Mouse (Mus musculus) induced T-regulatory cell, adult 2 months (primary cell): Measurements from ENCODE around the gene C1qa.

ENCODE experiments used
- DNase-seq: peaks from one replicate; pipeline ENCODE4 v3.0.0-alpha.2; 2012; ENCODE audit warnings: low read depth

The C1qa gene

GRCm38 (mm10) chr4:136860022-136860421 lies 38.6 kb downstream of the C1qa start:
- no peak for DNase-seq

DNA sequence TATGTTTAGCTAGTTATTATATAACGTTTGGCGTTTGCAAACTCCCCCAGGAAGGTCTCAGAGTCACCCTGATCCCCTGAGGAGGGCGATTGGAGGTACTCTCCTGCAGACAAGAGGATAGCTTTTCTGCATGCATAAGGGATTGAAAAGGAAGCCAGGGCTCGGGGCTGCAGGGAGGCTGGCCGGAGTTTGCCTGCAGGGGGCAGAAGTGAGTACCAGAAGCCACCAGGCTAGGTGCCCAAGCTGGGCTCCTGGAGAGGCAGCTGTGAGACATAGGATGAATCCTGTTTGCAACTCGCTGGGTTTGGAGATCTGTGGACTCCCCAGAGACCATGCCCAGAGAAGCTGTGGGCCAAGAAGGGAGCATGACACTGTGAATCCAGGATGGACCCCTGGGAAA lies 43.5 kb downstream of the C1qa start:
- no peak for DNase-seq

DNA sequence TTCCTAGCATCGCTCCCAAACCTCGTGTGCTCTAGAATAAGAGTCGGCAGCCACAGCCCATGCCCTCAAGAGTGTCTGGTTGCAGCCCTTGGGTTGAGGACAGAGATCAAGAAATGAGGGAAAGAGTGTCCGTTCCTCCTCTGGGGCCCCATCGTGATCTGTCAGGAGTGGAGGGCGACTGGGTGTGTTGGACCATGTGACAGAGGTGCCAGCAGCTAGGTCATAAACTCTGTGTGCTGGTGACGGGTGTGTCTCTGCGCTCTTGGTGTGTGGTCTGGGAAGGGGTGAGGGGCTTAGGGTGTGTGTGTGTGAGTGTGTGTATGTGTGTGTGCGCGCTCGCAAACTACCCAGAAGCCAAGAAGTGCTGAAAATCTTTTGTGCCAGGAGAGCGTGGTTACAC lies 45.6 kb downstream of the C1qa start:
- no peak for DNase-seq

- DNase-seq = no peak
These were observed 46.5 kb downstream of the C1qa start for GRCm38 (mm10) chr4:136852119-136852518.

DNA sequence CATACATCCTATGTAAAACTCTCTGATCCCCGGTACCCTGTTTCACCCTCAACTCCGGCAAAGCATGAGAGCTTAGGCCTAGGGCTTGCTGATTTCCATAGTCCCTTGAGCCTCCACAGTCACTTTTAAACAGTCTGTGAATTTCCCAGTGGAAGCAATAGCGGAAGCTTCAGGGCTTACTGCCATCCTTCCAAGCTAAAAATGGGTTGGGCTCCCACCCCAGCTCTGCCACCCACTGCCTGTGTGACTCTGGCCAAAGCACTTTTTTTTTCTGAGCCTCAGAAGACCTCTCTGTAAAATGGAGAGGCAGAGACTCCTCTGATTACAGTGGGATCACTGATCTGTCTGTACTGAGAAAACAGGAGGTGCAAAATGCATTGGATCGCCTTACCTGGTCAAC lies 50.0 kb downstream of the C1qa start:
- no peak for DNase-seq

DNA sequence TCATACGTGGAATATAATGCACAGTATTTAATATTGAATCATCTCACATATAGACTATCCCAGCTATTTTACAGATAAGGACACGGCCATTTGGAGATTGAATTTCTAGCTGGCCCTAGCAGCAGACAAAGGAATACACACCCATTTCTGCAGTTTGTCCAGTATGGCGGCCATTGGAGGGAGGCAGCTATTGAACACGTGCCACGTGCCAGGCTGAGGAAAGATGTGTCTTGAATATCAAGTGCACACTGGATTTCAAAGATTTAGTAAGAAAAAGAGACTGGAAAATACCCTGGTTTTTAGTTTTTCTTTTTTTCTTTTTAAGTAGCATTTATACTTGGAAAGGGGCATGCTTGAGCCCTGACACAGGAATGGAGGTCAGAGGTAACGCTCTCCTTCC lies 51.4 kb downstream of the C1qa start:
- no peak for DNase-seq
